ENCODE assay signal across 8 mouse cellular contexts in genomic region chr17:71662751-71663250, GRCm38 (mm10). TPM values are rescaled to one million over a fixed set of nuclear protein-coding genes. Genes with fewer than 3 reads are reported as not detected.
DNase-seq lines count a peak whose midpoint lies in the region; ATAC-seq and TF ChIP-seq lines count a peak whose summit lies in the region.

No protein-coding gene starts in this region.

- H3K9ac ChIP-seq in forebrain, embryonic 11.5 days (ENCODE audit: low read length): peak overlapping the region; percentile 35; the same call in 1 of the 2 replicates
- no peak overlapping the region for H3K9ac ChIP-seq in heart, postnatal 0 days (replicated peaks; ENCODE audit: low read depth, low read length)
- no peak overlapping the region for H3K9ac ChIP-seq in liver, embryonic 14.5 days (replicated peaks)
- H3K9ac ChIP-seq in neural tube, embryonic 11.5 days (ENCODE audit: low read length): no peak overlapping the region

- peak overlapping the region; percentile 26; the same call in 1 of the 2 replicates for H3K4me3 ChIP-seq in forebrain, embryonic 11.5 days (ENCODE audit: low read depth, low read length)
- H3K4me3 ChIP-seq in heart, postnatal 0 days (ENCODE audit: low read depth, low read length): peak overlapping the region; percentile 39
- peak overlapping the region; percentile 35 to 41; a peak in 3 of 4 replicates for H3K4me3 ChIP-seq in liver, embryonic 14.5 days (ENCODE audit: insufficient read depth in 1 of 2, low read depth in 2 of 2, low read length in 2 of 2)
- peak overlapping the region; percentile 23 for H3K4me3 ChIP-seq in neural tube, embryonic 11.5 days (ENCODE audit: low read depth, low read length)
- H3K4me3 ChIP-seq in testis, adult 2 months (ENCODE audit: control insufficient read depth, low read depth, low read length): peak overlapping the region; percentile 60

- TF ChIP-seq EP300 in heart, postnatal 0 days (IDR thresholded peaks at IDR 0.05; ENCODE audit: low read depth): no peak
- TF ChIP-seq EP300 in liver, embryonic 14.5 days (IDR thresholded peaks at IDR 0.05; ENCODE audit: low read depth): no peak

- no peaks in the 10 kb centered on the region for H3K9me3 ChIP-seq in forebrain, embryonic 11.5 days (ENCODE audit: control insufficient read depth, low read length)
- H3K9me3 ChIP-seq in heart, postnatal 0 days (replicated peaks; ENCODE audit: control insufficient read depth, low read length): no peaks in the 10 kb centered on the region
- no peaks in the 10 kb centered on the region for H3K9me3 ChIP-seq in liver, embryonic 14.5 days (ENCODE audit: control insufficient read depth, low read length)
- H3K9me3 ChIP-seq in neural tube, embryonic 11.5 days (ENCODE audit: control insufficient read depth, low read length): no peaks in the 10 kb centered on the region

- ATAC-seq in forebrain, embryonic 11.5 days (replicated peaks; ENCODE audit: low FRiP score): peak; percentile 71
- ATAC-seq in heart, postnatal 0 days (ENCODE audit: insufficient read depth, low read depth): peak; percentile 85
- peak; percentile 45 for ATAC-seq in liver, embryonic 14.5 days (ENCODE audit: insufficient read depth)
- peak; percentile 48; the same call in 1 of the 2 replicates for ATAC-seq in neural tube, embryonic 11.5 days (ENCODE audit: insufficient read depth, low FRiP score, low TSS enrichment)

- DNase-seq in CD4-positive, CD25-positive, alpha-beta regulatory T cell, adult 2 months (ENCODE audit: low read depth, low spot score): peak; percentile 79
- DNase-seq in brain, embryonic 18.5 days (ENCODE audit: low read depth, low spot score): peak; percentile 60
- peak; percentile 82 for DNase-seq in forebrain, embryonic 11.5 days (ENCODE audit: low spot score)
- DNase-seq in heart, postnatal 0 days (ENCODE audit: low spot score): peak; percentile 83
- peak; percentile 63 to 80 for DNase-seq in kidney, postnatal 36 days
- DNase-seq in liver, embryonic 14.5 days (ENCODE audit: low read depth in 3 of 3, low spot score in 3 of 3): peak; percentile 20 to 28 (median 24)
- DNase-seq in neural tube, embryonic 11.5 days (ENCODE audit: low spot score): peak; percentile 79

- peaks cover 3% of the 10 kb centered on the region; the same call in 1 of the 2 replicates for H3K4me1 ChIP-seq in forebrain, embryonic 11.5 days (replicated peaks; ENCODE audit: control insufficient read depth, insufficient read depth, low read length)
- peaks cover 3% of the 10 kb centered on the region; the same call in 1 of the 2 replicates for H3K4me1 ChIP-seq in heart, postnatal 0 days (ENCODE audit: control insufficient read depth, insufficient read depth)
- peaks cover 0 to 5% of the 10 kb centered on the region in 2 experiments; a peak in 1 of 4 replicates for H3K4me1 ChIP-seq in liver, embryonic 14.5 days (replicated peaks; ENCODE audit: control insufficient read depth in 2 of 2, insufficient read depth in 2 of 2, low read length in 1 of 2)
- H3K4me1 ChIP-seq in neural tube, embryonic 11.5 days (ENCODE audit: control insufficient read depth, insufficient read depth, low read length): no peaks in the 10 kb centered on the region
- H3K4me1 ChIP-seq in testis, adult 2 months (ENCODE audit: control insufficient read depth, insufficient read depth, low read length): peaks cover 7% of the 10 kb centered on the region

- peak; percentile 76 for TF ChIP-seq CTCF in heart, postnatal 0 days (IDR thresholded peaks at IDR 0.05; ENCODE audit: low read depth)
- TF ChIP-seq CTCF in liver, embryonic 14.5 days (IDR thresholded peaks at IDR 0.05; ENCODE audit: low read depth): peak; percentile 73
- peak; percentile 57; the same call in 1 of the 2 replicates for TF ChIP-seq CTCF in testis, adult 2 months (IDR thresholded peaks at IDR 0.05; ENCODE audit: control insufficient read depth, insufficient read depth, insufficient replicate concordance, low read depth, low read length)

- no peak overlapping the region for H3K27ac ChIP-seq in forebrain, embryonic 11.5 days (ENCODE audit: low read depth, low read length)
- H3K27ac ChIP-seq in heart, postnatal 0 days (ENCODE audit: low read depth): no peak overlapping the region; the same call in 1 of the 2 replicates
- H3K27ac ChIP-seq in liver, embryonic 14.5 days: no peak overlapping the region
- no peak overlapping the region for H3K27ac ChIP-seq in neural tube, embryonic 11.5 days (ENCODE audit: low read depth, low read length)
- H3K27ac ChIP-seq in testis, adult 2 months (ENCODE audit: control insufficient read depth, insufficient read depth, low read depth, low read length): no peak overlapping the region

- no peaks in the 10 kb centered on the region for H3K27me3 ChIP-seq in forebrain, embryonic 11.5 days (ENCODE audit: control insufficient read depth, insufficient read depth, low read length)
- H3K27me3 ChIP-seq in heart, postnatal 0 days (ENCODE audit: control insufficient read depth, insufficient read depth, low read length): no peaks in the 10 kb centered on the region
- no peaks in the 10 kb centered on the region for H3K27me3 ChIP-seq in liver, embryonic 14.5 days (ENCODE audit: control insufficient read depth, insufficient read depth, low read length)
- no peaks in the 10 kb centered on the region for H3K27me3 ChIP-seq in neural tube, embryonic 11.5 days (ENCODE audit: control insufficient read depth, insufficient read depth, low read length)
- no peaks in the 10 kb centered on the region for H3K27me3 ChIP-seq in testis, adult 2 months (ENCODE audit: control insufficient read depth, insufficient read depth, low read length)

- peak overlapping the region; percentile 62 for H3K4me2 ChIP-seq in forebrain, embryonic 11.5 days (ENCODE audit: low read depth, low read length, severe bottlenecking)
- H3K4me2 ChIP-seq in heart, postnatal 0 days (ENCODE audit: low read depth, low read length): peak overlapping the region; percentile 64
- peak overlapping the region; percentile 52 for H3K4me2 ChIP-seq in liver, embryonic 14.5 days (ENCODE audit: low read depth)
- H3K4me2 ChIP-seq in neural tube, embryonic 11.5 days (ENCODE audit: low read depth): peak overlapping the region; percentile 42

- no peak for TF ChIP-seq POLR2A in testis, adult 2 months (IDR thresholded peaks at IDR 0.05; ENCODE audit: control insufficient read depth, low read depth, low read length)

- no peaks in the 10 kb centered on the region for H3K36me3 ChIP-seq in forebrain, embryonic 11.5 days (ENCODE audit: control insufficient read depth, insufficient read depth, low read length)
- H3K36me3 ChIP-seq in heart, postnatal 0 days (replicated peaks; ENCODE audit: control insufficient read depth, insufficient read depth, low read length): peaks cover 10% of the 10 kb centered on the region
- H3K36me3 ChIP-seq in liver, embryonic 14.5 days (replicated peaks; ENCODE audit: control insufficient read depth, insufficient read depth, low read depth): no peaks in the 10 kb centered on the region
- H3K36me3 ChIP-seq in neural tube, embryonic 11.5 days (ENCODE audit: control insufficient read depth, insufficient read depth, low read length): no peaks in the 10 kb centered on the region
- no peaks in the 10 kb centered on the region for H3K36me3 ChIP-seq in testis, adult 2 months (ENCODE audit: control insufficient read depth, insufficient read depth, low read length)

- 10% methylated on average over 21 of the region's 21 CpGs for WGBS in forebrain, embryonic 11.5 days
- 5% methylated on average over 21 of the region's 21 CpGs for WGBS in heart, postnatal 0 days
- 13% methylated on average over 21 of the region's 21 CpGs for WGBS in liver, embryonic 14.5 days (ENCODE audit: insufficient replicate concordance)
- 11% methylated on average over 21 of the region's 21 CpGs for WGBS in neural tube, embryonic 11.5 days

RNA-seq across cellular contexts. Expression of gene Togaram2, which starts 10.3 kb away (rescaled TPM):
- 0.05 and 0.13 TPM in 2 replicates for polyA plus RNA-seq in forebrain, embryonic 11.5 days (2014; fragmentation: Nextera tagmentation; extraction: Ambion mirVana)
- 0.46 and 2.7 TPM in 2 replicates for total RNA-seq in heart, postnatal 0 days (2014; rRNA removed; ENCODE audit: low replicate concordance)
- polyA plus RNA-seq in heart, postnatal 0 days (2015; fragmentation: Nextera tagmentation; extraction: Ambion mirVana): 1.0 and 1.1 TPM in 2 replicates
- 0.02 and 0.03 TPM in 2 replicates for polyA plus RNA-seq in liver, embryonic 14.5 days (2012; rRNA removed)
- polyA plus RNA-seq in liver, embryonic 14.5 days (2014; fragmentation: Nextera tagmentation; extraction: Ambion mirVana): not detected in 2 replicates
- not detected in 2 replicates for polyA plus RNA-seq in neural tube, embryonic 11.5 days (2014; fragmentation: Nextera tagmentation; extraction: Ambion mirVana)
- 1.7 TPM in 2 replicates for polyA plus RNA-seq in testis, adult 2 months (2012; rRNA removed)

RNA-seq across cellular contexts. Expression of gene Wdr43, which starts 47.1 kb away (rescaled TPM):
- polyA plus RNA-seq in forebrain, embryonic 11.5 days (2014; fragmentation: Nextera tagmentation; extraction: Ambion mirVana): 96.1 and 98.1 TPM in 2 replicates
- 14.4 and 28.2 TPM in 2 replicates for total RNA-seq in heart, postnatal 0 days (2014; rRNA removed; ENCODE audit: low replicate concordance)
- polyA plus RNA-seq in heart, postnatal 0 days (2015; fragmentation: Nextera tagmentation; extraction: Ambion mirVana): 19.6 and 22.5 TPM in 2 replicates
- 20.1 and 26.2 TPM in 2 replicates for polyA plus RNA-seq in liver, embryonic 14.5 days (2012; rRNA removed)
- polyA plus RNA-seq in liver, embryonic 14.5 days (2014; fragmentation: Nextera tagmentation; extraction: Ambion mirVana): 45.5 and 46.3 TPM in 2 replicates
- 89.9 and 91.9 TPM in 2 replicates for polyA plus RNA-seq in neural tube, embryonic 11.5 days (2014; fragmentation: Nextera tagmentation; extraction: Ambion mirVana)
- 4.0 and 5.7 TPM in 2 replicates for polyA plus RNA-seq in testis, adult 2 months (2012; rRNA removed)

Comparison
In these comparisons a context has a peak if more than half of its experiments do, and no peak if none do; other contexts are left out.
1. DNase-seq: peak in every context shown above with its lines; median percentile 83 in heart, postnatal 0 days; 82 in forebrain, embryonic 11.5 days; 79 in CD4-positive, CD25-positive, alpha-beta regulatory T cell, adult 2 months; 79 in neural tube, embryonic 11.5 days; 72 in kidney, postnatal 36 days; 60 in brain, embryonic 18.5 days; 24 in liver, embryonic 14.5 days.